Mouse (Mus musculus) embryonic facial prominence, embryonic 15.5 days (tissue): ENCODE measurements around the gene Sult4a1. TPM values are rescaled to one million over a fixed set of nuclear protein-coding genes. Genes with fewer than 3 reads are reported as not detected.

Source experiments
- ATAC-seq: fragments of 200-750 bp; cut with Nextera tagmentation; 2 replicates; pipeline ENCODE4 v1.8.0; 2017; ENCODE audit warnings: low read depth, moderate TSS enrichment; ENCODE audit not compliant: insufficient number of reproducible peaks, low FRiP score, low TSS enrichment
- H3K27ac ChIP-seq: fragments of 300-500 bp; sonication (generic); replicated peaks from 2 replicates; pipeline ENCODE4 v1.5.1; 2015; ENCODE audit warnings: mild to moderate bottlenecking, inconsistent platforms
- H3K27me3 ChIP-seq: fragments of 300-500 bp; sonication (generic); 2 replicates; pipeline ENCODE4 v1.6.1; 2015; ENCODE audit warnings: inconsistent platforms
- H3K36me3 ChIP-seq: fragments of 300-500 bp; sonication (generic); 2 replicates; pipeline ENCODE4 v1.6.1; 2015; ENCODE audit warnings: mild to moderate bottlenecking, inconsistent platforms
- H3K4me1 ChIP-seq: fragments of 300-500 bp; sonication (generic); 2 replicates; pipeline ENCODE4 v1.6.1; 2015; ENCODE audit warnings: inconsistent platforms
- H3K4me2 ChIP-seq: fragments of 300-500 bp; sonication (generic); replicated peaks from 2 replicates; pipeline ENCODE4 v1.6.1; 2015; ENCODE audit warnings: mild to moderate bottlenecking, inconsistent platforms
- H3K4me3 ChIP-seq: fragments of 300-500 bp; sonication (generic); replicated peaks from 2 replicates; pipeline ENCODE4 v1.5.1; 2015; ENCODE audit warnings: mild to moderate bottlenecking, inconsistent platforms
- H3K9ac ChIP-seq: fragments of 300-500 bp; sonication (generic); 2 replicates; pipeline ENCODE4 v1.6.1; 2015; ENCODE audit warnings: inconsistent platforms
- H3K9me3 ChIP-seq: fragments of 300-500 bp; sonication (generic); replicated peaks from 2 replicates; pipeline ENCODE4 v1.6.1; 2016; ENCODE audit warnings: inconsistent platforms
- WGBS: fragments of 180-500 bp; shearing (Covaris S2); methylation state at CpG from one replicate; pipeline ENCODE4 v1.1.7; 2015; 5-methylcytosine and 5-hydroxymethylcytosine counted together
- polyA plus RNA-seq: library from polyadenylated mRNA; unstranded; fragments of >200 nt; fragmentation: Nextera tagmentation; extraction: Ambion mirVana; gene quantifications from 2 replicates; pipeline ENCODE4 v1.2.1, GENCODE M21; 2015

The Sult4a1 gene
- polyA plus RNA-seq, 1 experiment from 2014 or later: 8.7 TPM

DNA sequence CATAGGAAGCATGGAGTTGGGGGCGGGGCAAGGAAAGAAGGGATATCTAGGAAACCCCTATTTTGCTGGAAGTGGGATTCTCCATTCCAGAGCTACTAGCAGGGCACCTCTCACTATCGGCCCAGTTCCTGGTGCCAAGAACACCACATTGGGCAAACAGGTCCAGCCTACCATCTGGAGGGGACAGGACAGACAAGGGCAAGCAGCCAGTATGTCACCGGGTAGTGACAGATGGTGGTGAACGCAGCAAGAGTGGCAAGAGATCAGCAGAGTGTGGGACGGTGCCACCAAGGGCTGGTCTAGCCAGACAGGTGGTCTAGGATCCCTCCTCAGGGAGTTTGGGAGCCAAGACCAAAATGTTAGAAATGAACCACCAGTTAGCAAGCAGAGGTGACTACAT lies 68.5 kb downstream of the Sult4a1 start:
- ATAC-seq: no peak
- H3K9ac ChIP-seq: no peak overlapping the region
- no peaks in the 10 kb centered on the region for H3K36me3 ChIP-seq
- H3K4me3 ChIP-seq: no peak overlapping the region
- no peak overlapping the region for H3K27ac ChIP-seq
- 88% methylated on average over 5 of the region's 5 CpGs for WGBS
- H3K4me1 ChIP-seq: no peaks in the 10 kb centered on the region
- no peak overlapping the region for H3K4me2 ChIP-seq
- no peaks in the 10 kb centered on the region for H3K9me3 ChIP-seq
- no peaks in the 10 kb centered on the region for H3K27me3 ChIP-seq

Other genes starting within 250 kb of the Sult4a1 start
- gene Efcab6, start 40.4 kb downstream of the Sult4a1 start, polyA plus RNA-seq: 0.85 and 1.3 TPM in 2 replicates
- gene Pnpla5, start 17.4 kb upstream of the Sult4a1 start, polyA plus RNA-seq: 0.08 TPM in 1 of 2 replicates, not detected in the other
- 3.0 and 3.9 TPM in 2 replicates for gene Pnpla3, start 62.1 kb upstream of the Sult4a1 start, polyA plus RNA-seq
- gene Samm50, start 86.5 kb upstream of the Sult4a1 start, polyA plus RNA-seq: 89.8 and 96.4 TPM in 2 replicates
- 4.5 and 4.8 TPM in 2 replicates for gene Parvb, start 126.3 kb upstream of the Sult4a1 start, polyA plus RNA-seq
- 3.7 and 3.9 TPM in 2 replicates for gene Parvg, start 218.3 kb upstream of the Sult4a1 start, polyA plus RNA-seq